Mouse (Mus musculus): ENCODE measurements around the gene Moxd1.

- TF ChIP-seq GATA1 (IDR thresholded peaks at IDR 0.05; ENCODE audit: borderline replicate concordance, low read length) (no peak), FLI1 (IDR thresholded peaks at IDR 0.05; ENCODE audit: low read length) (no peak)
These were observed 109.5 kb downstream of the Moxd1 start for GRCm38 (mm10) chr10:24332799-24333198.

All from megakaryocyte, embryonic 14.5 days (primary cell).